Mouse (Mus musculus): ENCODE measurements around the gene Ppp1r14a.

The Ppp1r14a gene

DNA sequence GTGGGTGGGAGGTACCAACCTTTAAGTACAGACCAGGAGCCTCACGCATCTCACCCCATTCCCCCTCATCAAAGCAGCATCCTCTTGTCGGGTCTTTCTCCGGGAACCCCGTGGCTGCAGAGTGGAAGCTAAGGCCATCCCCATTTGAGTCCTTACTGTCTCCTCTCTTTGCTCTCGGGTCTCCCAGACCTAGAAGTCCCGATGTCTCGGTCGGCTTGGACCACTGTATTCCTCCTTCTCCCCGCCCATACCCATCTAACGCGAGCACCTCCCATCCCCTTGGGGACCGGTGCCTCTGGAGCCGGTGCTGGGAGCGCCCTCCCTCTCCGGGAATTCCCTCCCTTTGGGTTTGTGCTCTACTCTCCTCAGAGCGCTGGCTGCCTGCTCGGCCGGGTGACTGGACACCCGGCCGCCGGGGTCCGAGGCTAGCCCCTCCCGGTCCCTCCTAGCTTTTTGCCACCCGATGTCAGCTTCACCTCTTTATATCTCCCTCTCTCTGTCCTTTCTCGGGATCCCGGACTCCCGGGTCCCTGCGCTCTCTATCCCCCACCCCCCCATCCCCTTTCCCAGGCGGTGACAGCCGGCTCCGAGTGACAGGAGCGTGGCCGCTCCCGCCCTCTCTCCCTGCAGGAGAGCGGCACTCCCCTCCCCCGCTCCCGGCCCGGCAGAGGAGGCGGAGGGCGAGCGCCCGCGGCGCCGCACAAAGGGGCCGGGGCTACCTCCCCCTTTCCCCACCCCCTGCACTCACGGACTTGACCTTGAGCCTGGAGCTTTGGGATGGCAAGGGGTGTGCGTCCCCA is 15.6 kb downstream of the Ppp1r14a start:
- DNase-seq, result peak; percentile 48

DNA sequence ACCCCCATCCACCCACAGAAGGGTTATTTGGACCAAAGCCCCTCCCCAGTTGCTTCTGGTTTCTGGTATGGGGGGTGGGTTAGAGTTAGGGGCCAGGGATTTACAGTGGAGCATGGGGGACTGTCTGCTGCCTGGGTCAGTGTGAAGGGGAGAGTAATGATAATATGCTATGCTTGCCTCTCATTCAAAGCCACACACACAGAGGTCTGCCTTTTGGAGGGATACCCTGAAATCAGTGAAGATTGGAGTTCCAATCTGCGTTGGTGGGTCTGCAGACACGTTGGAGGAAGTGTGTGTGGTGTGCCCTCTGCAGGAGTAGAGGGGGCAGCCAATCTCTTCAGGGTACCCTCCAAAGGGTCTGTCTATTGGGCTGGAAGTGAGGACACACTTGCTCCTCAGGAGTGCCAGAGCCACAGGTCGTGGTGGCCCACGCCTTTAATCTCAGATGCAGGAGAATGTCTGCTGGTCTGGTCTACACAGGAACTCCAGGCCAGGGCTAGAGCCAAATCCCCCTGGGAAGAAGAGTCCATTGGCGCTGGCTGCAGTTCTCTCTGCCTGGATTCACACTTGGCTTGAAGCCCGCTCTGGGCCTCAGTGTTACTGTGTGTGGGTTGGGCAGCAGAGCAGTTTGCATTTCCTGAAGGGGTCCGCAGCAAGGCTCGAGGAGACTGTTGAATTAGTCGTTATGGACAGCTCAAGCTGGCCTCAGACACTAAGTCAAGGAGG is 16.3 kb downstream of the Ppp1r14a start:
- no peak for DNase-seq

- DNase-seq, result no peak
Observed at GRCm38 (mm10) chr7:29306108-29306507, 17.0 kb downstream of the Ppp1r14a start.

- DNase-seq, result peak; percentile 66
Observed at GRCm38 (mm10) chr7:29306619-29307018, 17.5 kb downstream of the Ppp1r14a start.

- peak; percentile 90 for DNase-seq
Observed at GRCm38 (mm10) chr7:29307350-29308104, 18.4 kb downstream of the Ppp1r14a start.

GRCm38 (mm10) chr7:29309221-29309721 is 20.2 kb downstream of the Ppp1r14a start:
- peak; percentile 74 for DNase-seq

DNA sequence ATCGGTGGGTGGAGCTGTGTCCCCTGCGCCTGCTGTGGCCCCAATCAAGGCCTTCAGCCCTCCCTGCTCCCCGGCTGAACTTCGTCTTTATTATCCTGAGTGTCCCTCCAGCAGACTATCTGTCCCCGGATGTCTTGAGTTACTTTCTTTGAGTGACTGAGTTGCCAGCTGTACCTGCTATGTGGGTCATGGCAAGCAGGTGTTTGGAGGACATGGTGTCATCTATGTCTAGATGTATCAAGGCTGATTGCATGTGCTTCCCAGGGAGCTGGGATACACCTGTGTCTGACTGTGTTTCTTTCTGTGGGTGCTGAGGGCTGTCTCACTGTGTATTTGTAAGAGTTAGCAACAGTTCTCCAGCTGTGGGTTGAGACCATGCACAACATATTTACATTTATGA is 20.6 kb downstream of the Ppp1r14a start:
- DNase-seq, result no peak

DNA sequence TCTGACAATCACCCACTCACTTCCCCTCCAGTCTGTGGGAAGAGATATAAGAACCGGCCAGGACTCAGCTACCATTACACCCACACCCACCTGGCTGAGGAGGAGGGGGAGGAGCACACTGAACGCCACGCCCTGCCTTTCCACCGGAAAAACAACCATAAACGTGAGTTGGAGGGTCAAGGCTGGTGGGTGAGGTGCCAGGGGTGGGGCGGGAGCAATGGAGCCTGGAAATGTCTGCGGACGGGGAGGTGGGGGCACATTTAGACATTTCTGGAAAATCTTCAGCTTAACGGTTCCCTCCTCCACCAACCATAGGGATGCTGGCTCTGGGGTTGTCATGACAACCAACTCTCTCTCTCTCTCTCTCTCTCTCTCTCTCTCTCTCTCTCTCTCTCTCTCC is 23.9 kb downstream of the Ppp1r14a start:
- DNase-seq, result peak; percentile 44

GRCm38 (mm10) chr7:29313572-29314261 is 24.6 kb downstream of the Ppp1r14a start:
- DNase-seq, result peak; percentile 58

GRCm38 (mm10) chr7:29314844-29315628 is 25.9 kb downstream of the Ppp1r14a start:
- DNase-seq, result no peak

- peak; percentile 43 for DNase-seq
Observed at GRCm38 (mm10) chr7:29316137-29316734, 27.1 kb downstream of the Ppp1r14a start.

GRCm38 (mm10) chr7:29316976-29317375 is 27.9 kb downstream of the Ppp1r14a start:
- peak; percentile 79 for DNase-seq

DNA sequence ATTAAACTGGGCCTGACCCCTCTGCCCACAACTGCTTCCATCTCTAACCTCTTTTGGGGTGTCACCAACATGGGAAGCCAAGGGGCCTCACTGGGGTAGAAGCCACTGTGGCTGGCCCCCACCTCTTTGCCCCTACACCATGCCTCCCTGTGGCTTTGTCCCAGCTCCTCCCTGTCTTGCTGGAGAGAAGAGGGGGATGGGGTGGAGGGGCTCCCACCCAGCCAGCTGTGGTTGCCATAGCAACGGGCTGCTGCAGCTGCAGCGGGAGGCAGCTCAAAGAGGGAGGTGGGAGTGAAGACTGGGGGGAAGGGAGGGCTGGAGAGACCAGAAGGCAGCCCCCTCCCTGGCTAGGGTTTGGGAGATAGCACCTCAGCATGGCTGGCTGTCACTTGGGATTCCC is 28.4 kb downstream of the Ppp1r14a start:
- DNase-seq, result peak; percentile 83

- peak; percentile 81 for DNase-seq
Observed at GRCm38 (mm10) chr7:29318115-29318911, 29.2 kb downstream of the Ppp1r14a start.

GRCm38 (mm10) chr7:29319337-29320307 is 30.5 kb downstream of the Ppp1r14a start:
- peak; percentile 73 for DNase-seq

GRCm38 (mm10) chr7:29327087-29327486 is 38.0 kb downstream of the Ppp1r14a start:
- no peak for DNase-seq

GRCm38 (mm10) chr7:29328984-29329383 is 39.9 kb downstream of the Ppp1r14a start:
- no peak for DNase-seq

- DNase-seq, result no peak
Observed at GRCm38 (mm10) chr7:29334156-29334555, 45.0 kb downstream of the Ppp1r14a start.

GRCm38 (mm10) chr7:29335276-29335675 is 46.2 kb downstream of the Ppp1r14a start:
- DNase-seq, result no peak

Measured in thymus, postnatal 4 days (tissue).